Mouse (Mus musculus): Measurements from ENCODE around the gene Kcnn3. TPM values are rescaled to one million over a fixed set of nuclear protein-coding genes. Genes with fewer than 3 reads are reported as not detected.
A peak's percentile ranks its signal among the peaks of the same experiment; 100 is the strongest.

The Kcnn3 gene
- polyA plus RNA-seq, 1 experiment from 2014 or later: 1.3 TPM

DNA sequence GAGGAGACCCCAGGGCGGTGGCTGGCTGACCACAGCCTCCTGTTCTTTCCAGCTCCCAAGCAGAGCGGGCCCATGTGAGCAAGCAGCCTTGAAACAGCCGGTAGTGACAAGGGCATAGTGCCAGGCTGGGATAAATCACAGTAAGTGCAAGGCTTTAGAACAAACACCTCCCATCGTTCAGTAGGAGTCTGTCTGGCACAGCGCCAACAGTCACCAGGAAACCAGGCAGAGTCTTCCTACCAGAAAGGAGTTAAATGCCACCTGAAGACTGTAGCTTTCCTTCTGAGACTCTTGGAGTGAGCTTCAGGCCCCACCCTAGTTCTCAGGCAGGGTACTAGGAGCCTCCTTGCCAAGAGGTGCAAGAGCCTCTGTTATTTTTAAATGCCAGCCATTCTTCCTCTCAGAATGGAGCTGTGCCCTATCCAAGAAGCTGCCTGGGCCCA lies 126.9 kb downstream of the Kcnn3 start:
- DNase-seq (ENCODE audit: low spot score, missing footprints) (no peak), ATAC-seq (ENCODE audit: low FRiP score) (0 out of 2 replicates have a peak, but pooled peaks have one; percentile 23)
- peak overlapping the region; percentile 44; the same call in 1 of the 2 replicates for H3K9ac ChIP-seq (ENCODE audit: low read length)
- no peak overlapping the region for H3K4me3 ChIP-seq (ENCODE audit: low read depth, low read length)
- H3K36me3 ChIP-seq (ENCODE audit: control insufficient read depth, insufficient read depth, low read length): no peaks in the 10 kb centered on the region
- H3K4me1 ChIP-seq (ENCODE audit: control insufficient read depth, insufficient read depth, low read length): peaks cover 19% of the 10 kb centered on the region
- peak overlapping the region; percentile 74 for H3K27ac ChIP-seq (ENCODE audit: low read depth, low read length)
- H3K9me3 ChIP-seq (ENCODE audit: control insufficient read depth, low read length): no peaks in the 10 kb centered on the region
- H3K4me2 ChIP-seq: no peak overlapping the region
- 78% methylated on average over 5 of the region's 5 CpGs for WGBS
- no peaks in the 10 kb centered on the region for H3K27me3 ChIP-seq (ENCODE audit: control insufficient read depth, insufficient read depth, low read length)

DNA sequence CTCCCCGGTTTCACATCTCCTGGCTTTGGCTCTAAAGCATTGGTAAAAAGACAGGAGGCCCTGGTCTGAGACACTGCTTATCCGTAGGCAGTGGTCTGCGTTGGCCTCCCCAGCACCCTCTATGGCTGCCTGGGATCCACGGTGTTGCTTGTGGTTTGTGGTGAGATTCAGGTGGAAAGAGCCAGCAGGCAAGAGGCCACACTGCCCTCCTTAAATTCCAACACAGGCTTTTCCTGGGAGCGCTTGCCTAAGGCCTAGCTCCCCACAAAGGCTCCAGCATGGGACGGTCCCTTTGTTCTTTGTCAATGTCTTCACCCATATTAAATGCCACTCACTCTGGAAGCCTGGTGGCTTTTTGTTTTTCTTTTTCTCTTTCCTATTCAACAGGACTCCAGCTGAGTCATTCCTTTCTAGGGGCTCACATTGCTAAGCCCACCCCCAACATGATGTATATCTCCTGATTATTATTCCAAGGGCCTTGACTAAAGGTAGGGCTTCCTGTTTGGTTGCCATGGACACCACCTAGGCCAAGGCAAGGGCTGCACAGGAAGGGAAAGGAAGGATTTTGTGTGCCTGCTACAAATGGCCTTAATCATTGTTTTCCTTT lies 127.4 kb downstream of the Kcnn3 start:
- Histone ChIP-seq H3K27ac (ENCODE audit: low read depth, low read length) (peak overlapping the region; percentile 74), H3K4me2 (no peak overlapping the region), H3K4me1 (ENCODE audit: control insufficient read depth, insufficient read depth, low read length) (peaks cover 19% of the 10 kb centered on the region), H3K9ac (ENCODE audit: low read length) (peak overlapping the region; percentile 44; the same call in 1 of the 2 replicates), H3K9me3 (ENCODE audit: control insufficient read depth, low read length) (no peaks in the 10 kb centered on the region), H3K27me3 (ENCODE audit: control insufficient read depth, insufficient read depth, low read length) (no peaks in the 10 kb centered on the region), H3K4me3 (ENCODE audit: low read depth, low read length) (no peak overlapping the region), H3K36me3 (ENCODE audit: control insufficient read depth, insufficient read depth, low read length) (no peaks in the 10 kb centered on the region)
- 37% methylated on average over 6 of the region's 6 CpGs for WGBS
- ATAC-seq (ENCODE audit: low FRiP score) (peak; percentile 88), DNase-seq (ENCODE audit: low spot score, missing footprints) (peak; percentile 92)

DNA sequence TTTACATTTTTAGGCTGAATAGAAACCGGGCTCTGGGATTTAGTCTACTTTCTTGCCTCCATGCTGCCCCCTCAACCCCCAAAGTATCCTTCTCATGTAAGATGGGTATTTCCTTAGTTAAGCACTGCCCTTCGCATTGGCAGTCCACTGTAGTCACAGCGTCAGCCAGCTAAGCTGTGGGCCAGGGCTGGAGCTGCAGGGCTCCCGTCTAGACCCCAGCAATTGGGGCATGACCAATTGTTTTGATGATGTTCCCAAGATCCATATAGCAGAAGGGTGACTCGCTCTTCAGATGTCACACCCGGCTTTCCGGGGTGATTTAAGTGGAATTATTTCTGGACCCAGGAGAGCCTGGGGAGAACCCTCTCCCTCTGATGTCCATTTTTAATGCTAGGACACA lies 129.9 kb downstream of the Kcnn3 start:
- Histone ChIP-seq H3K36me3 (ENCODE audit: control insufficient read depth, insufficient read depth, low read length) (no peaks in the 10 kb centered on the region), H3K4me1 (ENCODE audit: control insufficient read depth, insufficient read depth, low read length) (peaks cover 30% of the 10 kb centered on the region), H3K9ac (ENCODE audit: low read length) (no peak overlapping the region), H3K4me2 (no peak overlapping the region), H3K27ac (ENCODE audit: low read depth, low read length) (no peak overlapping the region), H3K9me3 (ENCODE audit: control insufficient read depth, low read length) (no peaks in the 10 kb centered on the region), H3K4me3 (ENCODE audit: low read depth, low read length) (no peak overlapping the region), H3K27me3 (ENCODE audit: control insufficient read depth, insufficient read depth, low read length) (no peaks in the 10 kb centered on the region)
- no peak for ATAC-seq (ENCODE audit: low FRiP score)
- no peak for DNase-seq (ENCODE audit: low spot score, missing footprints)
- WGBS: 81% methylated on average over 7 of the region's 7 CpGs

DNA sequence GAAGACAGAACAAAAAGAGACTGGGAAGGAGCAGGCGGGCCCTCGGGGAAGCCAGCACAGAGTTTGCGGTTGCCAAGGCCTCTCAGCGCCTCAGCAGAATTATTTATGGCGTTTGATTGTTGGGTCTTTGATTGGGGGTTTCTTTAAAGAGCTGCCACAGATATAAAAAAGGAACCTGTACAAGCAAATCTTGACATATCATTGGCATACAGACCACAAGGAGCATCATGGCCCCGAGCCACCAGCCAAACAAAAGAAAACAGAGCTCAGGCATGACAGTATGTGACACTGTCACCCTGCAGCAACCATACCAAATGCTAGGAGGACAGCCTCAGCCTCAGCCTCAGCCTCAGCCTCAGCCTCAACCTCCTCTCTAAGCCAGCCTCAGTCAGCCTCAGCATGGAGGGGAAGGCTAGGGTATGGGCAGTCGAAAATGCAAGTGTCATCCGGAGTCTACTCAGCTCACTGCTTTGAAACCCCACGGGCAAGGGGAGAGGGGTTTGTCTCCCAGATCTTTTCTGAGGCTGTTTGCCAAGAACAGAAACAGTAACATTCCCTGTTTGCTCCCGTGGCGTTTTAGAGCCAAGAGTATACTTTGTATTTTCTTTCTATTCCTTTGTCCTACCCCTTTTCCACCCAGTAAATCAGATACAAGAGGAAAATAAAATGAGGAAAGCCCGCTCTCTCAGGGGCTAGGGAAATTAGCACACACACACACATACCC lies 133.4 kb downstream of the Kcnn3 start:
- peak; percentile 89 for DNase-seq (ENCODE audit: low spot score, missing footprints)
- Histone ChIP-seq H3K27ac (ENCODE audit: low read depth, low read length) (peak overlapping the region; percentile 7; the same call in 1 of the 2 replicates), H3K36me3 (ENCODE audit: control insufficient read depth, insufficient read depth, low read length) (no peaks in the 10 kb centered on the region), H3K4me3 (ENCODE audit: low read depth, low read length) (no peak overlapping the region), H3K9ac (ENCODE audit: low read length) (no peak overlapping the region), H3K27me3 (ENCODE audit: control insufficient read depth, insufficient read depth, low read length) (no peaks in the 10 kb centered on the region), H3K4me2 (no peak overlapping the region), H3K4me1 (ENCODE audit: control insufficient read depth, insufficient read depth, low read length) (peaks cover 11% of the 10 kb centered on the region), H3K9me3 (ENCODE audit: control insufficient read depth, low read length) (no peaks in the 10 kb centered on the region)
- WGBS: 63% methylated on average over 12 of the region's 12 CpGs
- no peak for ATAC-seq (ENCODE audit: low FRiP score)

DNA sequence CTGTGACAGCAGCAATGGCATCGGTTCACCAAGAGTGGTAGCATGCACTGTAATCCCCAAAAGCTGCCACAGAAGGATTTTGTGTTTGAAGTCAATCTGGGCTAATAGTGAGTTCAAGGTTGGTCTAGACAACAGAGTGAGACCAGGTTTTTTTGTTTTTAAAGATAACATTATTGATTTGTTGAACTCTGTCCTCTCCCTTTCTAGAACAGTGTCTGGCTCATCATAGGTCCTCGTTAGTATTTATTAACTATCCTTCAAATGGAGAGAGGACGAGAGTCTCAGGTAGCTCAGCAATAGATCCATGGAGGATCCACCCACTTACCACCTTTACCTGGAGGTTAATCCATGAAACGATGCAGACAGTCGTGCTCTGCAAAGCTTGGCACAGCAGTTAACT lies 137.1 kb downstream of the Kcnn3 start:
- H3K27me3 ChIP-seq (ENCODE audit: control insufficient read depth, insufficient read depth, low read length): no peaks in the 10 kb centered on the region
- no peaks in the 10 kb centered on the region for H3K36me3 ChIP-seq (ENCODE audit: control insufficient read depth, insufficient read depth, low read length)
- H3K27ac ChIP-seq (ENCODE audit: low read depth, low read length): no peak overlapping the region
- no peak for ATAC-seq (ENCODE audit: low FRiP score)
- whole genome bisulfite sequencing: 90% methylated on average over 5 of the region's 5 CpGs
- H3K4me3 ChIP-seq (ENCODE audit: low read depth, low read length): no peak overlapping the region
- no peak overlapping the region for H3K9ac ChIP-seq (ENCODE audit: low read length)
- no peaks in the 10 kb centered on the region for H3K9me3 ChIP-seq (ENCODE audit: control insufficient read depth, low read length)
- no peak for DNase-seq (ENCODE audit: low spot score, missing footprints)
- H3K4me1 ChIP-seq (ENCODE audit: control insufficient read depth, insufficient read depth, low read length): peaks cover 11% of the 10 kb centered on the region
- H3K4me2 ChIP-seq: no peak overlapping the region

DNA sequence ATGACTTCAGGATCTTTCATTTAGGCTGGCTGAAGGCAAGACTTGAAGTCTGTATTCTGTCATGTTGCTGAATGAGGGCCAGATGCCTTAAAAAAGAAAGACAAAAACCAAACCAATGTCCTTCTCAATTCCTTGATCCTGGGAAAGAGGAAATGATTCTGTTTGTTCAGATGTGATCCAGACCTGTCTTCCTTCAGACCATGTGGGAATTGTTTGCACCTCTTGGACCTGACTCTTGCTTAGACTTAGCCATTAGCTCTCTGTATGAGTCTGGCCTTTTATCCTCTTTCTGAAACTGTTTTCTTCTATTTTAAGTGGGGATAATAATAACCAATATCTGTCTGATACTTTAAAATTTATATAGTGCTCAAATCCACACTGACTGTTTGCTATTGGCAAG lies 138.5 kb downstream of the Kcnn3 start:
- no peaks in the 10 kb centered on the region for H3K27me3 ChIP-seq (ENCODE audit: control insufficient read depth, insufficient read depth, low read length)
- peaks cover 3% of the 10 kb centered on the region for H3K4me1 ChIP-seq (ENCODE audit: control insufficient read depth, insufficient read depth, low read length)
- no peak overlapping the region for H3K27ac ChIP-seq (ENCODE audit: low read depth, low read length)
- H3K4me3 ChIP-seq (ENCODE audit: low read depth, low read length): no peak overlapping the region
- no peak for ATAC-seq (ENCODE audit: low FRiP score)
- no peaks in the 10 kb centered on the region for H3K9me3 ChIP-seq (ENCODE audit: control insufficient read depth, low read length)
- H3K9ac ChIP-seq (ENCODE audit: low read length): no peak overlapping the region
- no peak overlapping the region for H3K4me2 ChIP-seq
- H3K36me3 ChIP-seq (ENCODE audit: control insufficient read depth, insufficient read depth, low read length): no peaks in the 10 kb centered on the region
- no peak for DNase-seq (ENCODE audit: low spot score, missing footprints)

DNA sequence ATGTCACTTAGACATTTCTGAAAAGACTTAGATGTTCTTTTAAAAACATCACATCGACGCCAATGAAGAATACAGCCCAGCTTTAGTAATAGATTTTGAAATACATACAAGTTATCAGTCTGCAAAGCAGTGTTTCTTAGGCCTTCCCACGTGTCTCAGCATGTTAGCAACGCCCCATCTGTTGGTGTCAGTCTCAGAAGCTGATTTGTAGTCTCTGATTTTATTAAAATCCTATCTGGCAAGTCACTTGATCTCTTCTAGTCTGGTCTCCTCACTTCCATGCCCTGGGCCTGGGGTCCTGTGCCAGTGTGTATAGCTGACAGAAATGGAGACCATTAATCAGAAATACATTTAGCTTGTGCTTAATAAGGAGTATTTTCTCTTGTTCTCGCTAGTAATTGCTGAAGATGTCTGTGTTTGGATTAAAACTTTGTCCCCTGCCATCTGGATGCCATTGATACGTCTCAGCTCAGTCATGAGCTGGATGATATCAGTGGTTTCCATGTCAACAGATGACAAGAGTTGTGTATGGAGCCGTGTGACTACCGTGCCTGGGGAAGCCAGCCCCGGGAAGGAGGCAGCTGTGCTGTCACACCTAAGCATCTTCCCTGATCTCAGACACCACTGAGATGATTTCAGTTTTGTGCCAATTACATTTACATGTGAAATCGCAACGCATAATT lies 140.1 kb downstream of the Kcnn3 start:
- ATAC-seq (ENCODE audit: low FRiP score) (no peak), DNase-seq (ENCODE audit: low spot score, missing footprints) (no peak)
- 72% methylated on average over 11 of the region's 11 CpGs for WGBS
- Histone ChIP-seq H3K9me3 (ENCODE audit: control insufficient read depth, low read length) (no peaks in the 10 kb centered on the region), H3K27ac (ENCODE audit: low read depth, low read length) (no peak overlapping the region), H3K9ac (ENCODE audit: low read length) (no peak overlapping the region), H3K4me1 (ENCODE audit: control insufficient read depth, insufficient read depth, low read length) (no peaks in the 10 kb centered on the region; the same call in 1 of the 2 replicates), H3K36me3 (ENCODE audit: control insufficient read depth, insufficient read depth, low read length) (no peaks in the 10 kb centered on the region), H3K4me3 (ENCODE audit: low read depth, low read length) (no peak overlapping the region), H3K27me3 (ENCODE audit: control insufficient read depth, insufficient read depth, low read length) (no peaks in the 10 kb centered on the region), H3K4me2 (no peak overlapping the region)

DNA sequence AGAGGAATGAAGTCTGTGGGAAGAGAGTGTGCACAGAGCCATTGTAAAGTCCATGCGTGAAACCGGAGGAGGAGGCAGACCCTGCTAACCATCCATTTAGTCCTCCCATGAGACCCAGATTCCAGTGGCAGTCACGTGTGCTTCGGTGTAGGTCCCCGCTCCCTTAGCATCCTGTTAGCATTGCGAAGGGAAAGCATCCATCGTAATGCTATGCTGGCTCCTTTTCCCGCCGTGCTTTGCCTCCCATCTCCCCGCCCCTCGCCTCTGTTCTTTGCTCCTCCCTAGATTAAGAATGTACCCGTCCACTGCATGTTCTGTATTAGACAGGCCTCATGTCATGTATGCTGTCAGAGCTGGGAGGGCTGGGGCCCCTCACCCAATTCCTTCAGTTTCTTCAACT lies 144.8 kb downstream of the Kcnn3 start:
- WGBS: 66% methylated on average over 12 of the region's 12 CpGs
- Histone ChIP-seq H3K36me3 (ENCODE audit: control insufficient read depth, insufficient read depth, low read length) (no peaks in the 10 kb centered on the region), H3K9me3 (ENCODE audit: control insufficient read depth, low read length) (no peaks in the 10 kb centered on the region), H3K9ac (ENCODE audit: low read length) (no peak overlapping the region), H3K27me3 (ENCODE audit: control insufficient read depth, insufficient read depth, low read length) (no peaks in the 10 kb centered on the region), H3K4me1 (ENCODE audit: control insufficient read depth, insufficient read depth, low read length) (peaks cover 3% of the 10 kb centered on the region), H3K4me2 (no peak overlapping the region), H3K27ac (ENCODE audit: low read depth, low read length) (no peak overlapping the region), H3K4me3 (ENCODE audit: low read depth, low read length) (no peak overlapping the region)
- ATAC-seq (ENCODE audit: low FRiP score): no peak
- no peak for DNase-seq (ENCODE audit: low spot score, missing footprints)

DNA sequence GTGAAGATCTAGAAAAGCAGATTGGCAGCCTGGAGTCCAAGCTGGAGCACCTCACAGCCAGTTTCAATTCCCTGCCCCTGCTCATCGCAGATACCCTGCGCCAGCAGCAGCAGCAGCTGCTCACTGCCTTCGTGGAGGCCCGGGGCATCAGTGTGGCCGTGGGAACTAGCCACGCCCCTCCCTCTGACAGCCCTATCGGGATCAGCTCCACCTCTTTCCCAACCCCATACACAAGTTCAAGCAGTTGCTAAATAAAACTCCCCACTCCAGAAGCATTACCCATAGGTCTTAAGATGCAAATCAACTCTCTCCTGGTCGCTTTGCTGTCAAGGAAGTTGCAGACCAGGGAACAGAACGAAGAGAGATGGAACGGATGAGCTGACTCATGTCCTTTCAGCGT lies 147.2 kb downstream of the Kcnn3 start:
- ATAC-seq (ENCODE audit: low FRiP score) (no peak), DNase-seq (ENCODE audit: low spot score, missing footprints) (no peak)
- Histone ChIP-seq H3K4me2 (no peak overlapping the region), H3K9me3 (ENCODE audit: control insufficient read depth, low read length) (no peaks in the 10 kb centered on the region), H3K4me1 (ENCODE audit: control insufficient read depth, insufficient read depth, low read length) (peaks cover 3% of the 10 kb centered on the region), H3K36me3 (ENCODE audit: control insufficient read depth, insufficient read depth, low read length) (no peaks in the 10 kb centered on the region), H3K9ac (ENCODE audit: low read length) (no peak overlapping the region), H3K27ac (ENCODE audit: low read depth, low read length) (no peak overlapping the region), H3K27me3 (ENCODE audit: control insufficient read depth, insufficient read depth, low read length) (no peaks in the 10 kb centered on the region), H3K4me3 (ENCODE audit: low read depth, low read length) (no peak overlapping the region)
- WGBS: 42% methylated on average over 11 of the region's 11 CpGs

Data from midbrain, embryonic 11.5 days (tissue).